Mouse (Mus musculus) naive thymus-derived CD4-positive, alpha-beta T cell, adult 5 months (primary cell): Measurements from ENCODE around the gene Dab1. TPM values are rescaled to one million over a fixed set of nuclear protein-coding genes. Genes with fewer than 3 reads are reported as not detected.

Experiments used
- polyA plus RNA-seq: library from polyadenylated mRNA; unstranded; fragments of 100-300 nt; shearing (Covaris generic); gene quantifications from one replicate; pipeline ENCODE4 v1.2.1, GENCODE M21; 2017

The Dab1 gene
- not detected for polyA plus RNA-seq

GRCm38 (mm10) chr4:103619321-103619945, at the start of gene Dab1:
TSS of gene Dab1 (plus strand) at chr4:103619359.

GRCm38 (mm10) chr4:104766065-104766464, 1146.9 kb downstream of the Dab1 start, which contains the start of gene C8b:
TSS of gene C8b (plus strand) at chr4:104766317.

